Mouse (Mus musculus): Measurements from ENCODE around the gene Cacna1b.

Gene Cacna1b

GRCm38 (mm10) chr2:24678110-24678509 lies 84.8 kb downstream of the Cacna1b start:
- in situ Hi-C loops (cut with MboI; ENCODE audit: low pct_unique_long_range_greater_than_20kb in 1 of 2, low sequenced_read_pairs in 2 of 2, unreplicated experiment in 1 of 2), result no loop called here

GRCm38 (mm10) chr2:24677629-24678028 lies 85.3 kb downstream of the Cacna1b start:
- in situ Hi-C loops (cut with MboI; ENCODE audit: low pct_unique_long_range_greater_than_20kb in 1 of 2, low sequenced_read_pairs in 2 of 2, unreplicated experiment in 1 of 2), result no loop called here

GRCm38 (mm10) chr2:24674432-24675006 lies 88.4 kb downstream of the Cacna1b start:
- in situ Hi-C loops (cut with MboI; ENCODE audit: low pct_unique_long_range_greater_than_20kb in 1 of 2, low sequenced_read_pairs in 2 of 2, unreplicated experiment in 1 of 2), result no loop called here

- in situ Hi-C loops (cut with MboI; ENCODE audit: low pct_unique_long_range_greater_than_20kb in 1 of 2, low sequenced_read_pairs in 2 of 2, unreplicated experiment in 1 of 2), result no loop called here
These were observed 94.4 kb downstream of the Cacna1b start for GRCm38 (mm10) chr2:24668598-24668997.

- in situ Hi-C loops (cut with MboI; ENCODE audit: low pct_unique_long_range_greater_than_20kb in 1 of 2, low sequenced_read_pairs in 2 of 2, unreplicated experiment in 1 of 2), result no loop called here
These were observed 98.2 kb downstream of the Cacna1b start for GRCm38 (mm10) chr2:24664678-24665257.

GRCm38 (mm10) chr2:24659150-24659775 lies 103.7 kb downstream of the Cacna1b start:
- in situ Hi-C loops (cut with MboI; ENCODE audit: low pct_unique_long_range_greater_than_20kb in 1 of 2, low sequenced_read_pairs in 2 of 2, unreplicated experiment in 1 of 2), result no loop called here

- in situ Hi-C loops (cut with MboI; ENCODE audit: low pct_unique_long_range_greater_than_20kb in 1 of 2, low sequenced_read_pairs in 2 of 2, unreplicated experiment in 1 of 2), result no loop called here
These were observed 114.4 kb downstream of the Cacna1b start for GRCm38 (mm10) chr2:24648503-24648902.

GRCm38 (mm10) chr2:24646452-24647146 lies 116.4 kb downstream of the Cacna1b start:
- in situ Hi-C loops (cut with MboI; ENCODE audit: low pct_unique_long_range_greater_than_20kb in 1 of 2, low sequenced_read_pairs in 2 of 2, unreplicated experiment in 1 of 2), result no loop called here

- in situ Hi-C loops (cut with MboI; ENCODE audit: low pct_unique_long_range_greater_than_20kb in 1 of 2, low sequenced_read_pairs in 2 of 2, unreplicated experiment in 1 of 2), result no loop called here
These were observed 120.1 kb downstream of the Cacna1b start for GRCm38 (mm10) chr2:24642834-24643233.

GRCm38 (mm10) chr2:24638102-24638954 lies 124.6 kb downstream of the Cacna1b start:
- in situ Hi-C loops (cut with MboI; ENCODE audit: low pct_unique_long_range_greater_than_20kb in 1 of 2, low sequenced_read_pairs in 2 of 2, unreplicated experiment in 1 of 2), result no loop called here

GRCm38 (mm10) chr2:24633645-24634044 lies 129.3 kb downstream of the Cacna1b start:
- in situ Hi-C loops (cut with MboI; ENCODE audit: low pct_unique_long_range_greater_than_20kb in 1 of 2, low sequenced_read_pairs in 2 of 2, unreplicated experiment in 1 of 2), result no loop called here

- in situ Hi-C loops (cut with MboI; ENCODE audit: low pct_unique_long_range_greater_than_20kb in 1 of 2, low sequenced_read_pairs in 2 of 2, unreplicated experiment in 1 of 2), result no loop called here
These were observed 145.8 kb downstream of the Cacna1b start for GRCm38 (mm10) chr2:24617141-24617540.

GRCm38 (mm10) chr2:24609789-24610188 lies 153.2 kb downstream of the Cacna1b start:
- in situ Hi-C loops (cut with MboI; ENCODE audit: low pct_unique_long_range_greater_than_20kb in 1 of 2, low sequenced_read_pairs in 2 of 2, unreplicated experiment in 1 of 2), result no loop called here

- in situ Hi-C loops (cut with MboI; ENCODE audit: low pct_unique_long_range_greater_than_20kb in 1 of 2, low sequenced_read_pairs in 2 of 2, unreplicated experiment in 1 of 2), result no loop called here
These were observed 154.2 kb downstream of the Cacna1b start for GRCm38 (mm10) chr2:24608765-24609138.

- in situ Hi-C loops (cut with MboI; ENCODE audit: low pct_unique_long_range_greater_than_20kb in 1 of 2, low sequenced_read_pairs in 2 of 2, unreplicated experiment in 1 of 2), result no loop called here
These were observed 154.8 kb downstream of the Cacna1b start for GRCm38 (mm10) chr2:24607905-24608764.

- in situ Hi-C loops (cut with MboI; ENCODE audit: low pct_unique_long_range_greater_than_20kb in 1 of 2, low sequenced_read_pairs in 2 of 2, unreplicated experiment in 1 of 2), result no loop called here
These were observed 156.4 kb downstream of the Cacna1b start for GRCm38 (mm10) chr2:24606531-24606930.

GRCm38 (mm10) chr2:24605096-24605495 lies 157.9 kb downstream of the Cacna1b start:
- in situ Hi-C loops (cut with MboI; ENCODE audit: low pct_unique_long_range_greater_than_20kb in 1 of 2, low sequenced_read_pairs in 2 of 2, unreplicated experiment in 1 of 2), result no loop called here

- in situ Hi-C loops (cut with MboI; ENCODE audit: low pct_unique_long_range_greater_than_20kb in 1 of 2, low sequenced_read_pairs in 2 of 2, unreplicated experiment in 1 of 2), result no loop called here
These were observed 173.5 kb downstream of the Cacna1b start for GRCm38 (mm10) chr2:24589426-24589825.
